In genomic region chr10:93830931-93831729, GRCm38 (mm10) we compare ENCODE assay signal across 9 mouse cellular contexts. TPM values are rescaled to one million over a fixed set of nuclear protein-coding genes. Genes with fewer than 3 reads are reported as not detected.
DNase-seq lines count a peak whose midpoint lies in the region; ATAC-seq and TF ChIP-seq lines count a peak whose summit lies in the region.
"Had no signal": no experiment of that assay in that cellular context is flagged by ENCODE, and none has a peak within 500 bp of the region (broad histone marks: within the 10 kb centered on the region; RNA-seq: fewer than 3 reads in every experiment).

Gene Usp44, plus strand, starts transcription at chr10:93831555.

- dilution Hi-C loops in CH12.LX (cut with MboI; ENCODE audit: extremely low pct_ligation_motif_present, extremely low pct_unique_long_range_greater_than_20kb, low sequenced_read_pairs): no loop called here

- H3K9me3 ChIP-seq in heart, embryonic 12.5 days (replicated peaks): no peaks in the 10 kb centered on the region
- H3K9me3 ChIP-seq in CH12.LX (replicated peaks; ENCODE audit: low read length): no peaks in the 10 kb centered on the region
- H3K9me3 ChIP-seq in embryonic facial prominence, embryonic 15.5 days (replicated peaks): no peaks in the 10 kb centered on the region
- no peaks in the 10 kb centered on the region for H3K9me3 ChIP-seq in limb, embryonic 12.5 days

- no peak for TF ChIP-seq RAD21 in CH12.LX (IDR thresholded peaks at IDR 0.05; ENCODE audit: low read depth, low read length)

- H3K4me3 ChIP-seq in heart, embryonic 12.5 days: peak within 1 kb of the TSS; percentile 28
- H3K4me3 ChIP-seq in CH12.LX (replicated peaks in 1 of 3; ENCODE audit: low read depth in 2 of 3, low read length in 2 of 3, poor library complexity in 1 of 3): peak within 1 kb of the TSS; percentile 34 to 71 (median 51)
- peak within 1 kb of the TSS; percentile 11 for H3K4me3 ChIP-seq in embryonic facial prominence, embryonic 15.5 days (replicated peaks)
- peak within 1 kb of the TSS; percentile 11 for H3K4me3 ChIP-seq in limb, embryonic 12.5 days (replicated peaks)

- DNase-seq in heart, postnatal 25 days (ENCODE audit: low spot score): no peak
- no peak for DNase-seq in CH12.LX (ENCODE audit: extremely low read depth)
- no peak for DNase-seq in cerebellum, adult 11-12 months
- DNase-seq in cerebellum, postnatal 36 days: no peak
- DNase-seq in frontal cortex, postnatal 10 days (ENCODE audit: low spot score in 2 of 2): no peak
- DNase-seq: adrenal gland, adult 2 months had no signal

- no peak; the same call in 1 of the 2 replicates for TF ChIP-seq POLR2A in CH12.LX (IDR thresholded peaks at IDR 0.05; ENCODE audit: low read depth, low read length)

- H3K79me2 ChIP-seq in CH12.LX (replicated peaks; ENCODE audit: control insufficient read depth, extremely low read depth, insufficient read depth, poor library complexity, severe bottlenecking): peaks cover 33% of the 10 kb centered on the region

- intact Hi-C loops in heart, postnatal 25 days (cut with DNase I): no loop called here

- H3K9ac ChIP-seq in heart, embryonic 12.5 days: 0 out of 2 replicates have a peak within 1 kb of the TSS, but pooled peaks have one; percentile 30
- peak within 1 kb of the TSS; percentile 87 for H3K9ac ChIP-seq in CH12.LX (ENCODE audit: insufficient read depth, low read depth)
- H3K9ac ChIP-seq in embryonic facial prominence, embryonic 15.5 days: no peak within 1 kb of the TSS
- 0 out of 2 replicates have a peak within 1 kb of the TSS, but pooled peaks have one; percentile 9 for H3K9ac ChIP-seq in limb, embryonic 12.5 days (replicated peaks)

- H3K27me3 ChIP-seq in heart, embryonic 12.5 days (replicated peaks): peaks cover 52% of the 10 kb centered on the region
- peaks cover 8% of the 10 kb centered on the region for H3K27me3 ChIP-seq in CH12.LX (replicated peaks)
- peaks cover 36% of the 10 kb centered on the region for H3K27me3 ChIP-seq in embryonic facial prominence, embryonic 15.5 days
- peaks cover 62% of the 10 kb centered on the region for H3K27me3 ChIP-seq in limb, embryonic 12.5 days

- H3K27ac ChIP-seq in heart, embryonic 12.5 days (ENCODE audit: poor library complexity, severe bottlenecking): no peak within 1 kb of the TSS
- H3K27ac ChIP-seq in CH12.LX (ENCODE audit: insufficient read depth, low read depth): peak within 1 kb of the TSS; percentile 99
- no peak within 1 kb of the TSS for H3K27ac ChIP-seq in embryonic facial prominence, embryonic 15.5 days (replicated peaks)
- H3K27ac ChIP-seq in limb, embryonic 12.5 days: no peak within 1 kb of the TSS

- H3K36me3 ChIP-seq in heart, embryonic 12.5 days: no peaks in the 10 kb centered on the region
- H3K36me3 ChIP-seq in CH12.LX (replicated peaks in 1 of 2; ENCODE audit: control insufficient read depth in 1 of 2, insufficient read depth in 1 of 2, low read length in 1 of 2): no peaks in the 10 kb centered on the region
- H3K36me3 ChIP-seq in embryonic facial prominence, embryonic 15.5 days: no peaks in the 10 kb centered on the region
- no peaks in the 10 kb centered on the region for H3K36me3 ChIP-seq in limb, embryonic 12.5 days

- in situ Hi-C loops in CH12.LX (cut with MboI; ENCODE audit: low pct_ligation_motif_present, low pct_unique_long_range_greater_than_20kb, low sequenced_read_pairs): loop anchor here (10.0 kb wide), 1 partner anchor 274 kb away; no protein-coding TSS in a partner anchor

- H3K4me2 ChIP-seq in heart, embryonic 12.5 days: peak within 1 kb of the TSS; percentile 59
- peak within 1 kb of the TSS; percentile 96 for H3K4me2 ChIP-seq in CH12.LX (ENCODE audit: insufficient read depth, low read depth, poor library complexity, severe bottlenecking)
- H3K4me2 ChIP-seq in embryonic facial prominence, embryonic 15.5 days (replicated peaks): peak within 1 kb of the TSS; percentile 23
- peak within 1 kb of the TSS; percentile 35 for H3K4me2 ChIP-seq in limb, embryonic 12.5 days

- ATAC-seq in heart, embryonic 12.5 days (ENCODE audit: insufficient number of reproducible peaks, low FRiP score): no peak
- no peak for ATAC-seq in embryonic facial prominence, embryonic 15.5 days (ENCODE audit: insufficient number of reproducible peaks, low FRiP score, low TSS enrichment, low read depth)
- no peak for ATAC-seq in limb, embryonic 12.5 days (ENCODE audit: insufficient number of reproducible peaks, insufficient read depth, low FRiP score, low TSS enrichment, low read depth)

- 10% methylated on average over 22 of the region's 22 CpGs for WGBS in heart, embryonic 12.5 days
- WGBS in embryonic facial prominence, embryonic 15.5 days: 14% methylated on average over 22 of the region's 22 CpGs
- WGBS in limb, embryonic 12.5 days: 5% methylated on average over 22 of the region's 22 CpGs

- H3K4me1 ChIP-seq in heart, embryonic 12.5 days (replicated peaks): peaks cover 12% of the 10 kb centered on the region
- peaks cover 0 to 41% of the 10 kb centered on the region in 2 experiments; a peak in 2 of 4 replicates for H3K4me1 ChIP-seq in CH12.LX (ENCODE audit: control insufficient read depth in 1 of 2, insufficient read depth in 2 of 2)
- H3K4me1 ChIP-seq in embryonic facial prominence, embryonic 15.5 days: peaks cover 22% of the 10 kb centered on the region
- peaks cover 12% of the 10 kb centered on the region for H3K4me1 ChIP-seq in limb, embryonic 12.5 days (replicated peaks)

- no peak for TF ChIP-seq EP300 in CH12.LX (IDR thresholded peaks at IDR 0.05; ENCODE audit: low read length)

- no peak for TF ChIP-seq CTCF in CH12.LX (conservative IDR thresholded peaks at IDR 0.05 in 1 of 2, IDR thresholded peaks at IDR 0.05 in 1 of 2; ENCODE audit: low read depth in 2 of 2, low read length in 2 of 2)

TF ChIP-seq in CH12.LX, 34 proteins besides CTCF, POLR2A, EP300 and RAD21:
- no peak for TF ChIP-seq E2F4 (IDR thresholded peaks at IDR 0.05; ENCODE audit: insufficient replicate concordance, low read depth, low read length)
- no peak for TF ChIP-seq SIN3A (IDR thresholded peaks at IDR 0.05; ENCODE audit: low read length)
- 0 out of 2 replicates have a peak, but pooled peaks have one; percentile 3 for TF ChIP-seq ZMIZ1 (IDR thresholded peaks at IDR 0.05; ENCODE audit: low read depth, low read length)
- TF ChIP-seq GABPA (IDR thresholded peaks at IDR 0.05; ENCODE audit: insufficient replicate concordance, low read depth, low read length): no peak
- peak; percentile 10 for TF ChIP-seq MAX (IDR thresholded peaks at IDR 0.05; ENCODE audit: low read length)
- TF ChIP-seq MEF2A (IDR thresholded peaks at IDR 0.05; ENCODE audit: borderline replicate concordance, low read depth, low read length): no peak
- TF ChIP-seq MXI1 (IDR thresholded peaks at IDR 0.05; ENCODE audit: low read depth, low read length): no peak
- TF ChIP-seq NELFE (IDR thresholded peaks at IDR 0.05; ENCODE audit: low read depth, low read length): 0 out of 2 replicates have a peak, but pooled peaks have one; percentile 3
- 0 out of 2 replicates have a peak, but pooled peaks have one; percentile 38 for TF ChIP-seq JUND (conservative IDR thresholded peaks at IDR 0.05; ENCODE audit: low read depth, low read length)
- peak; percentile 95 for TF ChIP-seq CHD2 (IDR thresholded peaks at IDR 0.05; ENCODE audit: low read length)

RNA-seq across cellular contexts. Expression of gene Usp44, which starts in this region (rescaled TPM):
- 0.49 and 0.50 TPM in 2 replicates for polyA plus RNA-seq in heart, embryonic 12.5 days (2016; fragmentation: Nextera tagmentation; extraction: Ambion mirVana)
- total RNA-seq in heart, postnatal 25 days (2021): not detected
- total RNA-seq in CH12.LX (2012; rRNA removed) (17.8 and 28.2 TPM in 2 replicates), CH12.LX (2014; rRNA removed) (4.6 and 4.9 TPM in 2 replicates)
- 2.7 and 2.9 TPM in 2 replicates for polyA plus RNA-seq in CH12.LX (2012; ENCODE audit: insufficient read length, low read depth)
- 1.3 TPM in 2 replicates for polyA plus RNA-seq in embryonic facial prominence, embryonic 15.5 days (2015; fragmentation: Nextera tagmentation; extraction: Ambion mirVana)
- 1.4 TPM in 2 replicates for polyA plus RNA-seq in limb, embryonic 12.5 days (2016; fragmentation: Nextera tagmentation; extraction: Ambion mirVana)
- total RNA-seq: adrenal gland, adult 2 months had no signal
- polyA plus RNA-seq: adrenal gland, adult 2 months had no signal

Comparison
In these comparisons a context has a peak if more than half of its experiments do, and no peak if none do; other contexts are left out.
1. RNA of gene Usp44 (total RNA-seq): 4.6 to 28.2 TPM in CH12.LX; not detected in heart, postnatal 25 days; every median in the first group is over 4 times any median in the second.
2. H3K4me2 ChIP-seq: peak in every context shown above with its lines; median percentile 96 in CH12.LX; 59 in heart, embryonic 12.5 days; 35 in limb, embryonic 12.5 days; 23 in embryonic facial prominence, embryonic 15.5 days.
3. Peak in every context shown above with its lines, with median percentiles within 50 percentile points of each other: H3K4me3 ChIP-seq.